Mouse (Mus musculus): ENCODE data around the gene Sod2. TPM values are rescaled to one million over a fixed set of nuclear protein-coding genes. Genes with fewer than 3 reads are reported as not detected.
"Not testable (repeated sequence)": the region's sequence is repeated elsewhere in the genome, so short reads cannot be mapped to it uniquely, and the experiment has no call there.

The Sod2 gene
- polyA plus RNA-seq, 1 experiment from 2014 or later = 295 TPM

DNA sequence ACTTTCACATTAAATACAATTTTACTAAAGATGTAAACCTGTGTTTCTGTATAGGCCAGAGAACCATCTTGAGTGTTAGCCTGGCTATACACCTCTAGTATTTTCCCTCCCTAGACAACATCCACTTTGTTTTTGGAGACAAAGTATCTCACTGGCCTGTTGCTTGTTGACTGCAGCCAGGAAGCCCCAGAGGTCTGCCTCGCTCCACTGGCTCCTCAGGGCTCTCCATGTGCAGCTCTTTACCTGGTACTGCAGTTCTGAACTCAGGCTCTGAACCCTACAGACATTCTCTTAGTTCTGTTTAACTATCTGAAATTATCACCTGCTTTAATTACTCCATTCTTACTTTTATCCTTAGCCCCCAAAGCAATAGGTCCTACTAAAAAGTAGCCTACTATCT, 28.1 kb upstream of the Sod2 start:
- H3K4me2 ChIP-seq (ENCODE audit: low read length) = no peak overlapping the region
- no peak overlapping the region for H3K4me3 ChIP-seq (replicated peaks; ENCODE audit: low read depth, low read length)
- no peaks in the 10 kb centered on the region for H3K4me1 ChIP-seq (replicated peaks; ENCODE audit: insufficient read depth, low read length)
- DNase-seq (ENCODE audit: low spot score) (no peak), ATAC-seq (replicated peaks; ENCODE audit: low FRiP score, low read depth) (no peak)
- no peak overlapping the region for H3K27ac ChIP-seq
- TF ChIP-seq CTCF (IDR thresholded peaks at IDR 0.05; ENCODE audit: low read depth) = no peak
- no peaks in the 10 kb centered on the region for H3K9me3 ChIP-seq (replicated peaks; ENCODE audit: low read length)
- H3K36me3 ChIP-seq (ENCODE audit: insufficient read depth, low read length) = peaks cover 35% of the 10 kb centered on the region
- WGBS = 97% methylated on average over 1 of the region's 1 CpGs
- no peaks in the 10 kb centered on the region for H3K27me3 ChIP-seq (ENCODE audit: insufficient read depth, low read length)
- H3K9ac ChIP-seq (ENCODE audit: low read depth, low read length) = no peak overlapping the region

DNA sequence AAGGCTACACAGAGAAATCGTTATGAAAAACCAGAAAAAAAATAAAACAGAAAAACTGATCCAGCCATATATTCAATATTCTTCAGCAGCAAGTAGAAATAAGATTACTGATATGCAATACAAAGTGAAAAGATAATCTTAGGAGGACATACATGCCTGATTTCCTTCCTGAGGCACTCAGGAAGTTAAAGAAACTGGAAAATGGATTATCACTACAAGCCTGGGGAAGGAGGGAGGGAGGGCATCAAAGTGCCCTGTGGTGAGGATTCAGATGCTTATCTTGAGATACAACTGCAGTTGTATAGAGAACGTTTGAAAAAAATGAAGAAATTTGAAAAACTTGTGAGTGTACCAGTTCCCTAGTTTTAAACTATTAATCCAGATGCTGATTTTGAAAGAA, 22.7 kb upstream of the Sod2 start:
- H3K27ac ChIP-seq = no peak overlapping the region
- no peaks in the 10 kb centered on the region for H3K4me1 ChIP-seq (replicated peaks; ENCODE audit: insufficient read depth, low read length)
- H3K27me3 ChIP-seq (ENCODE audit: insufficient read depth, low read length) = no peaks in the 10 kb centered on the region
- peaks cover 36% of the 10 kb centered on the region for H3K36me3 ChIP-seq (ENCODE audit: insufficient read depth, low read length)
- H3K4me2 ChIP-seq (ENCODE audit: low read length) = no peak overlapping the region
- TF ChIP-seq CTCF (IDR thresholded peaks at IDR 0.05; ENCODE audit: low read depth) = no peak
- DNase-seq (ENCODE audit: low spot score) (no peak), ATAC-seq (replicated peaks; ENCODE audit: low FRiP score, low read depth) (no peak)
- H3K9me3 ChIP-seq (replicated peaks; ENCODE audit: low read length) = no peaks in the 10 kb centered on the region
- no peak overlapping the region for H3K4me3 ChIP-seq (replicated peaks; ENCODE audit: low read depth, low read length)
- H3K9ac ChIP-seq (ENCODE audit: low read depth, low read length) = no peak overlapping the region
- WGBS = 78% methylated on average over 2 of the region's 2 CpGs

DNA sequence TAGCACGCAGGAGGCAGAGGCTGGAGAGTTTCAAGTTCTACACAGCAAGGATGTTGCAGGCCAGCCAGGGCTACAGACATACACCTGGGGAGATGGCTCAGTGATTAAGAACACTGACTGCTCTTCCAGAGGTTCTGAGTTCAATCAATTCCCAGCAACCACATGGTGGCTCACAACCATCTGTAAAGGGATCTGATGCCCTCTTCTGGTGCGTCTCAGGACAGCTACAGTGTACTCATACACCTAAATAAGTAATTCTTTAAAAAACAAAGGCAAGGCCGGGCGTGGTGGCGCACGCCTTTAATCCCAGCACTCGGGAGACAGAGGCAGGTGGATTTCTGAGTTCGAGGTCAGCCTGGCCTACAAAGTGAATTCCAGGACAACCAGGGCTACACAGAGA, 18.6 kb upstream of the Sod2 start:
- WGBS = 96% methylated on average over 8 of the region's 8 CpGs
- TF ChIP-seq CTCF (IDR thresholded peaks at IDR 0.05; ENCODE audit: low read depth) = peak; percentile 32
- not testable (repeated sequence) for DNase-seq (ENCODE audit: low spot score)

DNA sequence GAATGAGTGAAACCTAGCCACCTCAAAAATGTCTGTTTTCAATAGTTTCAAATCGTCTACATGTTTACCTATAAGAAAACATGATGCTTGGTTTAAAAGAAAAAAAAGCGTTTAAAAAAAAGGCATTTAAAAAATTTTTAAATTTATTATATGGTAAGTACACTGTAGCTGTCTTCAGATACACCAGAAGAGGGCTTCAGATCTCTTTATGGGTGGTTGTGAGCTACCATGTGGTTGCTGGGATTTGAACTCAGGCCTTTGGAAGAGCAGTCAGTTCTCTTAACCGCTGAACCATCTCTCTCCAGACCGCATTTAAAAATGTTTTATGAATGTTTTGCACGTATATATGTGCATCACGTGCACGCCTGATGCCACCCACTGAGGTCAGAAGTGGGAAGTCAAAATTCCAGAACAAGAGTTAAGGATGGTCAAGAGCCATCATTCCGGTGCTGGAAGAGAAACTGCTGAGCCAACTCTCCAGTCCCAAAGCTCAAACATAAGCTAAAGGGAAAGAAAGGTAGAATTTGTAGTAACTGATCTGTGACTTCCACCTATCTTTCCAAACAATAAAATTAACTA, 16.0 kb upstream of the Sod2 start:
- Histone ChIP-seq H3K27ac (peak overlapping the region; percentile 100), H3K27me3 (ENCODE audit: insufficient read depth, low read length) (no peaks in the 10 kb centered on the region), H3K4me3 (replicated peaks; ENCODE audit: low read depth, low read length) (peak overlapping the region; percentile 95), H3K4me2 (ENCODE audit: low read length) (peak overlapping the region; percentile 86), H3K9ac (ENCODE audit: low read depth, low read length) (peak overlapping the region; percentile 100; the same call in 1 of the 2 replicates), H3K4me1 (replicated peaks; ENCODE audit: insufficient read depth, low read length) (peaks cover 7% of the 10 kb centered on the region; the same call in 1 of the 2 replicates), H3K36me3 (ENCODE audit: insufficient read depth, low read length) (0 out of 2 replicates have a peak, but pooled peaks cover 3% of the 10 kb centered on the region), H3K9me3 (replicated peaks; ENCODE audit: low read length) (no peaks in the 10 kb centered on the region)
- no peak for TF ChIP-seq CTCF (IDR thresholded peaks at IDR 0.05; ENCODE audit: low read depth)
- 43% methylated on average over 8 of the region's 8 CpGs for WGBS
- no peak for ATAC-seq (replicated peaks; ENCODE audit: low FRiP score, low read depth)
- DNase-seq (ENCODE audit: low spot score) = no peak

More for the DNA sequence above, 18.6 kb upstream of the Sod2 start:
- H3K4me1 ChIP-seq (replicated peaks; ENCODE audit: insufficient read depth, low read length); H3K27me3 ChIP-seq (ENCODE audit: insufficient read depth, low read length); H3K4me3 ChIP-seq (replicated peaks; ENCODE audit: low read depth, low read length); H3K9me3 ChIP-seq (replicated peaks; ENCODE audit: low read length); H3K9ac ChIP-seq (ENCODE audit: low read depth, low read length); H3K27ac ChIP-seq; H3K4me2 ChIP-seq (ENCODE audit: low read length); ATAC-seq (replicated peaks; ENCODE audit: low FRiP score, low read depth): not testable (repeated sequence)
- H3K36me3 ChIP-seq (ENCODE audit: insufficient read depth, low read length) = peaks cover 14% of the 10 kb centered on the region; the same call in 1 of the 2 replicates

DNA sequence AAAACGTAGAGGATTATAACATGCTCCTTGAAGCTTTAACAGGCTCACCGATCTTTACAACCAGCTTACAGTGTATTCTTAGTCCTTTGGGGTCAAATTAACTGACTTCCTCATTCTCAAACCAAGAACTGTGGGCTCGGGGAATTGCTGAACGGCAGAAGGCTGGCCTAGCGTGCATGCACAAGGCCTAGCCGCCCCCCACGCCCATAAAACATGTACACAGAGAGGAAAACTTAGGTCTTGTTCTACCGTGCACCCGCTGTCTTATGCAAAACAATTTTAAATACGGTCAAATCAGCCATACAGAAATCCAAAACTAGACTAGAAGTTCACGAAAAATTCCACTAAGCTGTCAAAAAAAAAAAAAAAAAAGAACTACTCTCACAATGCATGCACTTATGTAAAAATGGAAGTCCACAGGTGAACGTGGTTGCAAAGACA, 15.4 kb upstream of the Sod2 start:
- no peaks in the 10 kb centered on the region for H3K27me3 ChIP-seq (ENCODE audit: insufficient read depth, low read length)
- peak overlapping the region; percentile 100 for H3K27ac ChIP-seq
- peak; percentile 64 for DNase-seq (ENCODE audit: low spot score)
- peaks cover 7% of the 10 kb centered on the region; the same call in 1 of the 2 replicates for H3K4me1 ChIP-seq (replicated peaks; ENCODE audit: insufficient read depth, low read length)
- no peaks in the 10 kb centered on the region for H3K9me3 ChIP-seq (replicated peaks; ENCODE audit: low read length)
- WGBS = under 1% methylated on average over 12 of the region's 12 CpGs
- H3K4me2 ChIP-seq (ENCODE audit: low read length) = peak overlapping the region; percentile 86
- ATAC-seq (replicated peaks; ENCODE audit: low FRiP score, low read depth) = no peak
- peak overlapping the region; percentile 100 for H3K9ac ChIP-seq (ENCODE audit: low read depth, low read length)
- 0 out of 2 replicates have a peak, but pooled peaks cover 3% of the 10 kb centered on the region for H3K36me3 ChIP-seq (ENCODE audit: insufficient read depth, low read length)
- H3K4me3 ChIP-seq (replicated peaks; ENCODE audit: low read depth, low read length) = peak overlapping the region; percentile 95
- TF ChIP-seq CTCF (IDR thresholded peaks at IDR 0.05; ENCODE audit: low read depth) = no peak

DNA sequence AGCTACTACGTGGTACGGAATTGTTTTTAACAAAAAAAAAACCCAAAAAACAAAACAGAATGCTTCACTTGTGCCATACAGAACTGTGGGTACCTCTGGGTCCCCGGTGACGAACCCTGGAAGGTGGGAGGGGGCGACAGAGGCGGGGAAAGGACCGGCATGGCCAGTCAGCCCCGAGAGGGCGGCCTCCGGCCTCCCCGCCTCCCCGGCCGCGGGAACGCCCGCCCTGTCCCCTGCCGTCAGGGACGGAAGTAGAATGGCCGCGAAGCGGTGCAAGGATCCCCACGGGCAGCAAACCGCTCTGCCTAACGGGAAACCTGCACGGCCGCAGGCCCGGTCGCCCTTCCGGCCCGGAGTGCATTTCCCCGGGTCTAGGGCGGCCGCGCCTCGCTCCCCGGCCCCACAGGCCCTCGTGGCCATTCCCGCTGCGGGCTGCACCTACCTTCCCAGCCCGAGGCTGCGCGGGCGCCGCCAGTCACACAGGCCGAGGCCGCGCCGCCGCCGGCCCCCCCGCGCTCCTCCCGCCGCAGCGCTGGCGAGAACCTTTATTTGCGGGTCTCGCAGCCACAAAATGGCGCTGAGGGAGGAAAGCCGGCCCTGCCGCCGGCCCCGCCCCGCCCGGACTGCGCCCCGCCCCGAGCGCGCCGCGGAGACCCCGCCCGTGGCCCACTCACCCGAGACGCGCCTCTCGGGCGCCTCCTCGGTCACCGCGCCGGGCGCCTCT, 14.8 kb upstream of the Sod2 start:
- Histone ChIP-seq H3K9me3 (replicated peaks; ENCODE audit: low read length) (no peaks in the 10 kb centered on the region), H3K36me3 (ENCODE audit: insufficient read depth, low read length) (0 out of 2 replicates have a peak, but pooled peaks cover 3% of the 10 kb centered on the region), H3K4me2 (ENCODE audit: low read length) (peak overlapping the region; percentile 86), H3K27ac (peak overlapping the region; percentile 100), H3K9ac (ENCODE audit: low read depth, low read length) (peak overlapping the region; percentile 100), H3K4me3 (replicated peaks; ENCODE audit: low read depth, low read length) (peak overlapping the region; percentile 95), H3K4me1 (replicated peaks; ENCODE audit: insufficient read depth, low read length) (peaks cover 7% of the 10 kb centered on the region; the same call in 1 of the 2 replicates), H3K27me3 (ENCODE audit: insufficient read depth, low read length) (no peaks in the 10 kb centered on the region)
- under 1% methylated on average over 46 of the region's 84 CpGs for WGBS
- peak; percentile 18; the same call in 1 of the 2 replicates for TF ChIP-seq CTCF (IDR thresholded peaks at IDR 0.05; ENCODE audit: low read depth)
- DNase-seq (ENCODE audit: low spot score) (peak; percentile 88), ATAC-seq (replicated peaks; ENCODE audit: low FRiP score, low read depth) (peak; percentile 95)

All from kidney, postnatal 0 days (tissue).